Mouse (Mus musculus): ENCODE results near the gene Rhob.

The Rhob gene

DNA sequence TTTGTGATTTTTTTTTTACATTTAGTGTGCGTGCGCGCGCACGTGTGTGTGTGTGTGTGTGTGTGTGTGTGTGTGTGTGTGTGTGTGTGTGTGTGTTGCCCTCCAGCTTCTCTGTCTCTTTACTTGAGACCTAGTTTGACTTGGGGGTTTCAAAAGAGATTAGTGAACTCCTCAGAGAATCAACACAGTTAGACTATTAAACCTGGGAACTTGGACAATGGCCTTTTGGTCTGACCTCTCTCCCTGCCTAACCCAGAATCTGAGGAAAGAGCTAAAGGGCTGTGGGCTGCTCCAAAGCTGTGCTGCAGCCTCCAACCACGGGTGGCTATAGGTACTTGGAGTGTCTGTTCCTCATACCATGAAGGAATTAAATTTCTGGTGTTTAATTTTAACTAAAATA lies 4.3 kb upstream of the Rhob start:
- DNase-seq (ENCODE audit: low spot score), result no peak

GRCm38 (mm10) chr12:8502546-8502945 lies 2.7 kb upstream of the Rhob start:
- DNase-seq (ENCODE audit: low spot score), result peak; percentile 64

GRCm38 (mm10) chr12:8501571-8502305 lies 1.9 kb upstream of the Rhob start:
- no peak for DNase-seq (ENCODE audit: low spot score)

DNA sequence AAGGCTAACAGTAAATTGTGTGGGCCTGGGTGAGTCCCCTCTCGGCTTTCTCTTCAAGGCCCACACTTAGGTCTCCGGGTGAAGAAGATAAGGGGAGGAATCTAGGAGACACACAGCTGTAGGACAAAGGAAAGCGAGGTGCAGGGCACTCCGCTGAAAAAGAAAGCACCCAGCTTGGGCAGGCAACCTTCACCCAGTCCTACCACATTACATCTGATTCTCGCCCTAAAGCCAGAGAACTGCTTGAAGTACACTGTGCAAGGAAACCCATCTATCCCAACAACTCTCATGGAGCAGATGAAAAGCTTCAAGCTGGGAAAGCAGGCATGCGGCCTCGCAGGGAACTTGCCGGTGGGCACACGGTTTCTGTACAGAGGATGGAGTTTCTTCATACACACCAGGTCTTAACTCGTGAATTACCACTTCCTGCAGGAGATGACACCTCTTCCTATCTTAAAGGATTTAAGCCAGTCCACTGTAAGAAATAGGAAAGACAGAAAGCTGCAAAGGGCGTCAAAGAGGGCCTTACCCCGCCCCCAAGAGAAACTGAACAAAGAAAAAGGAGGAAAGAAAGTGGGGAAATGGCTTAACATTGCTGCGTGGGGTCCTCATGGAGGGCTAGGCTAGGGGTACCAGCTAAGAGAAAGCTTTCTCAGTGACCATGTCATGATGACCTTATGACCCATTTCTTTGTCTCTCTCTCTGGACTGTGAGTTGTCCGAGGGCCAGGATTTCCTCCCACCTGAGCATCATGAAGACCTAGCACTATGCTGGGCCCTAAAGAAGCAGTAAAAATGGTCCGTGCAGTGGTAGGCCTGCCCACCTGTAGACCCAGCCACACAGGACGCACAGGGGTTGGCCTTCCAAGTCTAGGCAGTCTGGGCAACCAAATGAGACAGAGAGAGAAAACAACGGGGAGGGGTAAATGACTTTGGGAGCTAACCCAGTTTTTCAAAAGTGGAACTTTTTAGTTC lies 1.1 kb upstream of the Rhob start:
- DNase-seq (ENCODE audit: low spot score), result no peak

GRCm38 (mm10) chr12:8499001-8499870 lies 573 bp downstream of the Rhob start:
- DNase-seq (ENCODE audit: low spot score), result peak; percentile 74

GRCm38 (mm10) chr12:8498591-8499000 lies 1.2 kb downstream of the Rhob start:
- DNase-seq (ENCODE audit: low spot score), result peak; percentile 71

DNA sequence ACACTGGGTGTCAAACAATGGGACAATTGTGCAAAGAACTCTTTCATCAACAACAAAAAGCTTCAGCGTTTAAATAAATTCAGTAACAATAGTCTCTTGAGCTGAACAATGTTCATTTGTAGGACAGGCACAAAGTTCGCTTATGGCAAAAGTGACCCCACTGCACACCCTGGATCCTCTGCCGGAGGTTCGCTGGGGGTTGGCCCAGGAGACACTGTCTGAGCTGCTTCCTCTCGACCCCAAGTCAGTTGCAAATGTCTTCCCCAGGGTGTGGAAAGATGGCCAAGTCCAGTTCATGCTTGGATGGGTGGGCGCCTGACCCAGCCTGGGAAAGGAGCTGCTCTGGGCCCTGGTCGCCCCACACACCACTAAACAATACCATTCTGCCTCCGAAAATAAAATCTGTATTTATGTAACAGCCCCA lies 1.6 kb downstream of the Rhob start:
- no peak for DNase-seq (ENCODE audit: low spot score)

DNA sequence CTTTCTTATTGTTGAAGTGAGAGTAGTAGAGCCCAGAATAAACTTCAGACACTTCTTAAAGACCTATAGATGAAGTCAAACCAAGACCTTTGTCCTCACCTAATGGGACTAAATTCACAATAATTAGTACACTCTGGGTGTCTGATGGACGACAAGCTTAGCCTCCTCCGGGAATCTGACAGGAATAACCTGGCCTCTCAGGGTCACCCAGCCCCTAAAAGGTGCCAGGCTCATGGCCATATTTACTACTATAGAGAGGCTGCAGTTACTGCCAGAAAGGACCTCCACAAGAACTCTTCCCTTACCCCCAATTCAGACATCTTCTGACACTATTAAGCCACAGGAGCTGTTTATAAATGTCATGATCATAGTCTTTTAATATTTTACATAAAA lies 2.5 kb downstream of the Rhob start:
- no peak for DNase-seq (ENCODE audit: low spot score)

DNA sequence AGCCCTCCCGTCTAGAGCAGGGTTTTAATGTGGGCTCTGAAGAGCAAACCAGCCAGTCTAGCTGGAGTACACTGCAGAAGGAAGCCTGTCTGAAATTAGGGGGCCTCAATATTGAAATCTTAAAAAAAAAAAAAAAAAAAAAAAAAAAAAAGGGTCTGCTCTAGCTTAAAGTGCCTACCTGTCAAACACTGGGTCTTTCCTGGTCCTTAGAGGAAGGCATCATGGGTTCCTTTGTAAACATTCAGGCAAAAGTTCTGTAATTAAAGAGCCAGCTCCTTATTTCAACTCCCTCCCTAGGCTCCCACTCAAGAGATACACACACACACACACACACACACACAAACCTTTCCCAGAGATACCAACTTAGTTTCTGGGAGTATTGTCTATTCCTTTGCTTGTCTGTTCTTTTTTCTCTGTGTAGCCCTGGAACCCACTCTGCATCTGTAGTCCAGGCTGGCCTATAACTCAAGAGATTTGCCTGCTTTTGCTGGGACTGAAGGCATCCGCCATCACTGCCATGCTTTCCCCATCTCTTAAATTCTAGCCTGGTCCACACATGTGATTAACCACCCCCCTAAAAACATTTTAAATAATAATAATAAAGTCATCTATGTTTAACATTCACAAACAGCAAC lies 3.0 kb downstream of the Rhob start:
- DNase-seq (ENCODE audit: low spot score), result no peak

DNA sequence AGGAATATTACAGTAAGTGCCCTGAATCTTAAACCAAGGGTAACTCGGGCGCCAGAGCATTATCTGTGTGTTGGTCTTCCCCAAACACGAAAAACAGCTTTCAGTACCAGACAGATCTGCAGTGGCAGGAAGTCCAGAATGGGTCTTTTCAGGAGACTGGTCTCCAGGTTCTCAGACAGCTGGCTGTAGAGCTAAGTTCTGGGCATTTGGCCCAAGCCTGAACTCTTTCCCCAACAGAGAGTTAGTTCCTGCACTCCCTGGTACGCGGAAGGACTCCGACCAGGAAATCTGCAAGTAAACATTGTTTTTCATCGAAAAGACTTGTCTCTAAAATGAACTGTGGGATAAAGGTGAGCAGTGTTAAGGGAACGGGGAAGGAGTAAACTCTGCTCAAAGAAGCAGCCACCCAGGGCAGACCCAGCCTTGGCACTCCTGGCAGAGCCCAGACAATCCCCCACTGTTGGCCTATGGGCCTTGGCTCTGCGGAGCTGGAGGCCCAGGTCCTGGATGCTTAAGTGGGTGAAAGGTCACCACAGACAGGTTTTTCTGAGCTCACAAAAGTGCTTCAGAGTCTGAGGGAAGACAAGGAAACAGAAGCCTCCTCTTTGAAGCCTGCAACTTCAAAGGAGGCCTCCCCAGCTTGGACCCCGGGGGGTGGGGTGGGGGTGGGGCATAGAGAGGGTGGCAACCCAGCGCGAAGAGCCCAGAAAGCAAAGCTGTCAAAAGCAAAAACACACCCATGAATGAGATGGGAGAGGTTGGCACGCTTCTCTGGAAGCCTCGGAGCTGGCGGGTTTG lies 3.7 kb downstream of the Rhob start:
- DNase-seq (ENCODE audit: low spot score), result no peak

DNA sequence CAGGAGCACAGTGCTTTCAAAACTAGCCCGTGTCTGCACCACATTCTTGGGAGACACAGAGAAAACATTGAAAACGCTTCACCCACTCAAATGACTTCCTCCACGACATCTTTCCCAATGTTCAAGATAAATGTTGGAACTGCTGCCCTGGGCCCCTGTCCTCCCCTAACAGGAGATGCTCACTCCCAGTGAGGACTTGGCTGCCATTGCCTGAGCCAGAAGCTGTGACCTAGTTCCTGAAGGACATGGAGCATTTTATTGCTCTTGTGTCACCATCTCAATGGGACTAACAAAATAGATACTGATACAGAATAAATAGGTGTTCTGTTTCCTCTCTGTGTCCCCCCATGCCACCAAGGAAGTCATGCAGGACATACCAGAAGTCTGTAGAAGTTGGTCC lies 5.1 kb downstream of the Rhob start:
- no peak for DNase-seq (ENCODE audit: low spot score)

DNA sequence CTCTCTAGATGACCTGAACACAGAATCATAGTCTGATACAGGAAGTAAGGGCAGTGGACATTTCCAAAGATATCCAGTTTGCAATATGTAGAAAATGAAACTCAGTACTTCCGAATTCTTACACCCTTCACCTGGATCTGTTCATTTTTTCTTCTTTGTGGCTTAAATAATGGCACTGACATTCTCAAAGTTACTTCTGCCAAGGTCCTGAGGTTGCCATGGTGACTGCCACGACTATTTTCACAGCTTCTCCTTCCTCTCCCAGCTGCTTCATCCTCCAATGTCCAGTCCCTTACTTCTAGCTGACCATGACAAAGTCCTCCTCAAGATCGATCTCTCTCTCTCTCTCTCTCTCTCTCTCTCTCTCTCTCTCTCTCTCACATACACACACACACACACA lies 6.4 kb downstream of the Rhob start:
- DNase-seq (ENCODE audit: low spot score), result no peak

DNA sequence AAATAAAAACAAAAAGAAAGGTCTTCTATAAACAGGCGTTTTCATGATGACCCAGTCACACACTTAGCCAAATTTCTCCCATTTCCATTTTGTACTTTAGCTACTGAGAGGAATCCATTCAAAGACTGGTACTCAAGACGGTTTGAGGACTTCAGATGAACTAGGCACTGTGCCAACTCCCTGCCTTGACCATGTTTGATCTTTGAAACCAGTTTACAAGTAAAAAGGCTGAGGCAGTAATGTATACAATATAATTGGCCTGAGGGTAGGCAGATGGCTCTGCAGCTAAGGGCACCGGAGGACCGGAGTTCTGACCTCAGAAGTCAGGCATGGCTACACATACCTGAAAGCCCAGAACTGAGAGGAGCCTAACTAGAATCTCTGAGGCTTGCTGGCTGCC lies 10.7 kb downstream of the Rhob start:
- no peak for DNase-seq (ENCODE audit: low spot score)

- DNase-seq (ENCODE audit: low spot score), result no peak
Measured at GRCm38 (mm10) chr12:8488652-8488980, 11.2 kb downstream of the Rhob start.

DNA sequence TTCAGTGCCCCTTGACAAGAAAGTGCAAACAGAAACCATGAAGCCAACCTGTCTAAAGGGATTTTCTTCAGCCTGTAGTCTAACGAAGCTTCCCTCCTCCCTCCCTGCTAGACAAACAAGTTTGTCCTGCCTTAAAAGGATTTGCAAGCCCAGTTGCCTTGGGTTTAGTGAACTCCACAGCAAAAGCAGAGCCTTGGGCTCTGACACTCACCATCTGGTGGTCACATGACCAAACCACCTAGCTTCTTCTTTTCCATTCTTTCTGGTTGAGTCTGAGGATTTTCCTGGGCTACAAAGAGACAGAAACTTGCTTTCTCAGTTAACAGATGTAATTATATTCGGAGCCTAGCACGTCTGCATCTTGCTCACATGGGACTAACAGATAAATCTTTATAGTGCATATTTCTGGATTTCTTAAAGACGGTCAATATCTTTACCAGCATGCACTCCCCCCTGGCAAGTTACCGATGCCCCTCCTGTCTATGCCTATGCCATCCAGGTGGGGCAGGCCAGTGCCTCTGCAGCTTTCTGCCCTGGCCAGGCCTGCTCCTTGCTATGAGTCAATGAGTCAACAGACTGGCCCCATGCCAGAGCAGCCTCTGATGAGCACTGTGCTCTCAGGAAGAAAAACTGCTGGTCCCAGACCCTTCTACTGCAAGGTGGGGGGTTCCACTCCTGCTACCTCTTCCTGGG lies 11.7 kb downstream of the Rhob start:
- peak; percentile 77 for DNase-seq (ENCODE audit: low spot score)

DNA sequence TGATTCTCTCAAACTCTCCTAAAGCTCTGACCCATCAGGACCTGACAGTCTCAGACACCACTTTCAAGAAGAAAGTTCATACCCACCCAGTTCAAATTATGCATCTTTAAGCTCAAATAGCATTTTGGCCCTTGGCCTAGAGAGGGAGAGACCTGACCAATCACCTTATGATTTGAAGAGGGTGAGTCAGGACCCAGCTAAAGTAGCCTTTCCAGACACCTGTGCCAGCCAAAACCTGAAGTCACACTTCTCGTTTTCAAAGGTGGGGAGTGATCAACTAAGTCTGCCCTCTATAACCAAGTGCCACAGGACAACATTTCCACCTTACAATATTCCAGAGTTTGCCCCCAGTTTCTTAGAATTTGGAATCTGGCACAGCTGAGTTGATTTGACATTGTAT lies 12.5 kb downstream of the Rhob start:
- DNase-seq (ENCODE audit: low spot score), result no peak

DNA sequence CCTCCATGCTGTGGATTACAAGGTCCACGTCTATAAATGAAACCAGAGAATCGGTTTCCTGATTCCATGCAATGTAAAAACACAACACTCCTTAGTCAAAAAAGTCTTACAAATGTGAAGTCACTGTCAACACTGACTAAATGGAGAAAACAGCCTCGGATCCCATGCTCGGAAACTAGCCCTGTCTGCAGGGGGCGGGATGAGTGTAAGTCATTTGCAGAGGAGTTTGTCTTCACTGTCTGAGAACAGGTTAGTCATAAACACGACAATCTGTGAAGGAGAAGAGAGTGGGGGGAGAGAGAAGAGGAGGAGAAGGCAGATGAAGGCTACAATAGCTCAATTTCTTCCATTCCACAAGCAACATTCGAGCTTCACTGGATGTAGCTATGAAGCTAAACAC lies 14.6 kb downstream of the Rhob start:
- no peak for DNase-seq (ENCODE audit: low spot score)

- DNase-seq (ENCODE audit: low spot score), result no peak
Measured at GRCm38 (mm10) chr12:8482169-8482568, 17.6 kb downstream of the Rhob start.

DNA sequence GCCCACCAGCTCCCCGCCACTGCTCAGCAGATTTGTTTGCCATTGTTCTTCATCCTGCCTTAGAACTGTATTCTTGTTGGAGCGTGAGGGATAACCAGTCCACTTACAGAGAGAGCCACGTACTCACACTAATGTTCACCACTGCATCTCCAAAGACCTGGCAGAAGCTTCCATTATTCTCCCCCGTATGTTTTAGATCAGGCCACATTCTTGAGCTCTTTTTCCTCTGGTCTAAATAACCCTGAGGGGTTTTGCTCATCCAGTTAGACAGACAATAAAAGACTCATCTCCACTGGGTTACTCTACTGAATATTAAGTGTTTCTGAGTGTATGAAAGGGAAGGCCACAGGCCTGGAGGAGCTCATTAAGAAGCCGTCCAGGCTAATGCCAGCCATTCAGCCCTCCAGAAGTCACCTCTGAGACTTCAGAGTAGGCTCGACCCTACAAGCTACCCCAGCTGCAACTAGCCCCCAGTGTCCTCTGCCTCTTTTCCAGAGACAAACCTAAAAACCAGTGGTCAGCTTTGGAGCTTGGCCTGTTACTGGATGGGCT lies 24.9 kb downstream of the Rhob start:
- DNase-seq (ENCODE audit: low spot score), result no peak

Data from testis, postnatal 10 days (tissue).